Mouse (Mus musculus): ENCODE results near the gene Grk6.

Grk6 gene

DNA sequence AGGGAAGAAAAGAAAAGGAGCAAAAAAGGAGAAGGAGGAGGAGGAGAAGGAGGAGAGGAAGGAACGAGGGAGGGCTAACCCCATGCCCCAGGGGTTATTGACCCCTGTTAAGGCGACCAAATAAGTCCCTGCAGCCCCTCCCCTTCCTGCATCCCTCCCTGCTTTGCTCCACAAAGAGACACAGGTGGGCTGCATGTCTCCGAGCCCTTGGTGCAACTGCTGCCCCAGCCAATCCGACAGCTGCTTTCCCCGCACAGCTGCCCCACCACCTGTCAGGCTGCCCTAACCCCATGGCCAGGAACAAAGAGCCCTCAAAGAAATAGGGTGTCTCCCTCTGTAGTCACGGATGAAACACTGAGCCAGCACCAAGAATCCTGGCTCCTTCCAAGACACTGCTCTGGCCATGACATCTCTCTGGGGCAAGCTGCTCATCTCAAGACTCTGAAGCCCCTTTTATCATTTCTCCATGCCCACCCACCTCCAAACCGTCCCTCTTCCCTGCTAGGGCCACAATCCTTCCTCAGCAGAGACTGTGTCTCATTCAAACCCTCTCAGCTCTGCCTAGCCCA is 39.7 kb downstream of the Grk6 start:
- no peak for DNase-seq (ENCODE audit: low spot score in 2 of 2)

DNA sequence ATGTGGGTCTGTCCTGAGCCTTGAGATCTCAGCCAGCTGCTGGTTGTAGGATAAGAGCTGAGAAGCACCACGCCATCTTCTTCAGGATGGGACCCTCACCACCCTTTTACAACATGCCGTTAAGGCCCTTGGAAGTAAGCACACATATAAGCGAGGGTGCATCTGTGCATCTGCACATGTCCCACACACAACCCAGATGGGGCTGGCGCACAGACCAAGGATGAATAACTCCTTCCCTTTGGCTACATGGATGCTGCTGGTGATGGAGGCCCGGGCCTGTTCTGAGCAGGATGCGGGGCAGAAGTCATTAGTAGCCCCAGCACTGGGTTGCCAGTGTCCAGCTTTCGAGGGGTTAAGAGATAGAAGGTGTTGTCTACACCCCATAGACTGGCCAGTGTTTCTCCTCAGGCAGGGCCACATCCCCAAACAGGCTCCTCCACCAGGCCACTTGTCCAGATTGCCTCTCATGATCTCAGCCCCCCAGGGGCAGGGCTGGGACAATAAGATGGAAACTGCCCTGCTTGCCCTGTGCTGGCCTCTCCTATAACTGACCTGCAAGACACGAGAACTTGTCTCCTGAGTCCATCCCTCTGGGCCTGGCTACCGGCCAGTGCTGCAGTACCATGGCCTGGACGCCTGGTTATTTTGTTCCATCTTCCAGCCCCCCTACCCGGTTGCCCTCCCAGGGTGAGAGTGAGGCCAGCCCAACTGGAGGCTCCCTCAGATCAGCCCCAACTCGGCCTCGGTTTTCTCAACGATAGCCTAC is 41.3 kb downstream of the Grk6 start:
- no peak for DNase-seq (ENCODE audit: low spot score in 2 of 2)

- no peak for DNase-seq (ENCODE audit: low spot score in 2 of 2)
Measured at GRCm38 (mm10) chr13:55486916-55487577, 42.2 kb downstream of the Grk6 start.

- no peak for DNase-seq (ENCODE audit: low spot score in 2 of 2)
Measured at GRCm38 (mm10) chr13:55487578-55488498, 43.0 kb downstream of the Grk6 start, which contains the start of gene Dbn1. Dbn1 (minus strand) TSS chr13:55488111.

DNA sequence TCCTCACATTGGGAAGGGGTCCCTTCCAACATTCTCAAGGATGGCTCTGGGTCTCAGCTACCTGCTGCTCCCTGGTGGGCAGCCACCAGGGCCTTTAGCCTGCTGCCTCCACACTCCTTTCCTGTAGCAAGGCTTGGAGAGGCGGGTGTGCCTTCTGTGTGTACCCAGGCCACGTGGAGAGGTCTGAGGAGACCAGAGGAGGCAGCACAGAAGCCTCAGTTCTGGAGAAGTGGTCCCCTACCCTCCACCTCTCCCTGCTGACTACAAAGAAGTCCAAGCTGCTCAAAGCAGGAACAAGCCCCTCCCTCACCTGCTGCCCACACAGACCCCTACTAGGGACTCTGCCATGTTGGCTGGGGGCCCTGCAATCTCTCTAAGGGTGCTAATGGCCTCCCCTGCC is 49.4 kb downstream of the Grk6 start:
- DNase-seq (ENCODE audit: low spot score in 2 of 2) = no peak

- DNase-seq (ENCODE audit: low spot score in 2 of 2) = no peak
Measured at GRCm38 (mm10) chr13:55494883-55495621, 50.2 kb downstream of the Grk6 start.

- DNase-seq (ENCODE audit: low spot score in 2 of 2) = no peak
Measured at GRCm38 (mm10) chr13:55495702-55496101, 50.8 kb downstream of the Grk6 start.

GRCm38 (mm10) chr13:55496661-55497060 is 51.8 kb downstream of the Grk6 start:
- no peak for DNase-seq (ENCODE audit: low spot score in 2 of 2)

DNA sequence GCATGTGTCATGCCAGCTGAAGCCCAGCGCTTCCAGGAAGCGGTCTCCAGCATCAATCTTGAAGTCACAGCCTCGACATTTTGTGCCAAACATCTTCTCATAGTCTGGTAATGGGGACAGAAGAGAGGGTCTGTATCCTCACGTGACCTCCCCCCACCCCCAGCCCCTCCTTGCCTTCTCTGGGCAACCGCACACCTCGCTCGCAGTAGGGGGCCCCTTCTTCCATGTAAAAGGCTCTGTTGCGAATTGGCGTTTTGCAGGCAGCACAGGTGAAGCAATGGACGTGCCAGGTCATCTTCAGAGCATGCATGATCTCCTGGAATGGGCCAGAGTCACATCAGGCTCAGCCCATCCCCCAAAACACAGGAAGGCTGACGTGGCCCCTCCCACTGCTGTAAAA is 54.0 kb downstream of the Grk6 start:
- DNase-seq (ENCODE audit: low spot score in 2 of 2) = no peak

GRCm38 (mm10) chr13:55500575-55500974 is 55.7 kb downstream of the Grk6 start:
- no peak for DNase-seq (ENCODE audit: low spot score in 2 of 2)

DNA sequence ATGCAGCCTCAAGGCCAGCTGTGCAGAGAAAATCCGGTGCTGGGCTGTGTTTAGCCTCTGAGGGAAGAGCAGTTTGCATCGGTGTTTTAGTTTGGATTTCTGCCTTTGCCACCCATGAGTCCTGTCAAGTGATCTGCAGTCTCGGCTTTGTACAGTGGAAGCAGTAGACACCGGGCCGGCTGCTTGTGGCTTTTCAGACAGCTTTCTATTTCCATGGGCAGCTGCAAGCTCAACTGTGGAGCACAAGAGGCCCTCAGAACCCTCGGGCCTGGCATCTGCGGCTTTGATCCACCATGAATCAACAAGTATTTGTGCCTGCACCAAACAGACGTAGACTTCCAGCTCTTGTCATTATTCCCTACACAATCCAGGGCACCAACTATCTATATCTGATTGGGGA is 57.5 kb downstream of the Grk6 start:
- DNase-seq (ENCODE audit: low spot score in 2 of 2) = no peak

DNA sequence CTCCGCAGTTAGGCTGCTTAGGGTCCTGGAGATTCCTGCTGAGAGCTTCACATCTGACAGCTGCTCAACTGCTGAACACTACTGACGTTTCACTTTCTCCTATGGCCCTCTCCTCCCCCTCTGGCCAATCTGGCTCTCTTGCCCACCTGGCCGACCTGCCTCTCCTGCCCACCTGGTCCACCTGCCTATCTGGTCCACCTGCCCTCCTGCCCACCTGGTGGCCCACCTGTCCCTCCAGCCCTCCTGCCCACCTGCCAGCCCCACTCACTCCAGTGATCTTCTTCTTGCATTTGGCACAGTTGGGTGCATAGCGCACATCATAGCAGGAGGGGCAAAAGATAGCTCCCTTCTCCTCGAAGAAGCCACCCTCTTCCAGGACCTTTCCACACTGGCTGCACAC is 59.5 kb downstream of the Grk6 start:
- no peak for DNase-seq (ENCODE audit: low spot score in 2 of 2)

DNA sequence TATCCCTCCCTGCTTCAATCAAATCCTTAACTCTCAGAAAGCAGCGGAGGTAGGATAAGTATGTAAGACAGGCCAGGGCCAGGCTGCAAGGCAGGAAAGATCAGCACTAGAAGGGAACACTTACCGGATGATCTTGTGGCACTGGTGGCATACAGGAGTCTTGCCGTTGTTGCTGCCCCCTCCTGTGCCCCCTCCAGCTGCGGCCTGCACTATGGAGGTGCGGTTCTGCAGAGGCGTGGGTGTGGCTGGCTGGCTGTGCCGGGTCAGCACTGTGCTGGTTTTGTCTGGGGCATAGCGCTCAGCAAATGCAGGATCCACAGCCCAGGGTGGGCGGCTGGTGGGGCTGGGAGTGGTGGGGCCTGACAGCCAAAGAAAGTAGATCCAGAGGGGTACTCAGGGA is 60.9 kb downstream of the Grk6 start:
- no peak for DNase-seq (ENCODE audit: low spot score in 2 of 2)

- no peak for DNase-seq (ENCODE audit: low spot score in 2 of 2)
Measured at GRCm38 (mm10) chr13:55506697-55507096, 61.8 kb downstream of the Grk6 start.

- DNase-seq (ENCODE audit: low spot score in 2 of 2) = no peak
Measured at GRCm38 (mm10) chr13:55507877-55508276, 63.0 kb downstream of the Grk6 start.

- no peak for DNase-seq (ENCODE audit: low spot score in 2 of 2)
Measured at GRCm38 (mm10) chr13:55508531-55508930, 63.7 kb downstream of the Grk6 start.

DNA sequence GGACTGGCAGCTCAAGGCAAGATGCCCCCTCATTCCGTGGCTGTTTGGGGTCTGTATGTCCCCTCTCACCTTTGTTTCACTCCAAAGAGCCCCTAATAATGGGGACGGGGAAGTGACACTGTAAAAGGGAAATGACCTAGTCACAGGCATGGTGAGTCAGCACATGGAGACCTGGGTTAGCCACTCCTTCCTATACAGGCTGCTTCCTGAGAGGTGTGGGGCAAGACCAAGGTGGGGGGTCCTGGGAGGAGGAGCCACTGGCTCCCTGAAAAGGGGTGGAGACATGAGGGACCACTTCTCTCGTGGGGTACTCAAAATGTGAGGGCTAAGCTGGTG is 65.4 kb downstream of the Grk6 start:
- no peak for DNase-seq (ENCODE audit: low spot score in 2 of 2)

All from urinary bladder, adult 18-20 months (tissue).